Mouse (Mus musculus) kidney, adult 9 months (tissue): Measurements from ENCODE around the gene Psmb7.

Experiments used
- DNase-seq: peaks from one replicate; pipeline ENCODE4 v3.0.0; 2022

The Psmb7 gene

DNA sequence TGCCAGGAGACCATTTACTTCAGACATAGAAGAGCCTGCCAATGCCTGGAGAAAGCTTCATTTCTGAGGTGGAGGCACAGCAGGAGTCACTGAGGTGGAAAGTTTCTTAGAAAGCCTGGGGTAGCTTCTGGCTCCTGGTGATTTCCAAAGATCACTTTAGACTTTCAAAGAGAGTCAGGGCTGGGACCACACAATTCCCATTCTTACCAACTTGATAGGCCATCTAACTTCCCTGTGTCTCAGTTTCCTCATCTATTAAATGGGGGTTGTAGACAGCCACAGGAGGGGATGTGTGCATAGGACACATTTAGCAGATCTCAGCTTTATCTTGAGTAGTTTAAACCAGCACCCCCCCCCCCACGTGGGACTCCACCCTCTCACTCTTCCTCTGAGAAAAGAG, 101.5 kb downstream of the Psmb7 start:
- no peak for DNase-seq

DNA sequence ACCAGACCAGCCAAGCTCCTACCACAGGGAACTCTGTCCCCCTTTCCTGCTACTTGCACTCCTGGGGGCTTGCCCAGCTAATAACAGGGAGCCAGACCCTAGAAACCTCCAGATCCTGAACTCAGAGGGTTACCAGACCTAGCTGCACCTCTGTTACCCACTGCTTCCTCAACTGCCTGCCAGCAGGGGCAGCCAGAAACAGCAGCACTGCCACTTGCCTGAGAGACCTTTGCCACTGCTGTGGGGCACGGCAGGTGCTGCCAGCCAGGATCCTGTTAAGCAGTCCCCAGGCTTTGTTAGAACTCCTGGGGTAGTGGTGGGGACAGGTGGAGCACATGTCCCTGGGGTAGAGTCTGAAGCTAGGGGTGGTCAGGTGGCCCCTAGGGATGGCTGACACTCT, 102.3 kb downstream of the Psmb7 start:
- DNase-seq = no peak

DNA sequence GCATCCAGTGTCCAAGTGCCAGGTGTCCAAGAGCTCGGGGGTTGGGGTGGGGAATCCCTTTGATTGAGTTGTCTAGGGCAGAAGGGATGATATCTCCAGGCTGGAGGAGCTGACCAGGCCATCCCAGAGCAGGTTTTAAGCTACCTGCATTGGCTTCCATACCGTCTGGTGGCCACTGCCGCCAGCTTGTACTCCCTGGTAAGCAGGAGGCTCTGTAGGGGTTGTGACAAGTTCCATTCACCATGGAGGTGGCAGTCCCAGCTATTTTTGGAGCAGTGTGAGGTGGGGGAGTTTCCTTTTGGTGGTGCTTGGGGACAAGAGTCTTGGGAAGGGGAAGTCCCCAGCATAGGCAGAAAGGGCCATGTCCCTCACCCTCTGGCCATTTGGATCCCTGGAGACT, 102.8 kb downstream of the Psmb7 start:
- DNase-seq = no peak

GRCm38 (mm10) chr2:38540666-38541065, 103.2 kb downstream of the Psmb7 start:
- DNase-seq = no peak

GRCm38 (mm10) chr2:38539677-38540076, 104.2 kb downstream of the Psmb7 start:
- DNase-seq = no peak
